Mouse (Mus musculus) activated CD4-positive, CD25-positive, alpha-beta regulatory T cell, adult 4 months (primary cell): ENCODE measurements around the gene Ubxn2a. TPM values are rescaled to one million over a fixed set of nuclear protein-coding genes. Genes with fewer than 3 reads are reported as not detected.
A peak's percentile ranks its signal among the peaks of the same experiment; 100 is the strongest.

Experiments
- ATAC-seq: one replicate; pipeline ENCODE4 v1.8.0; 2017
- polyA plus RNA-seq, 2 experiments: library from polyadenylated mRNA; unstranded; fragments of 100-300 nt; shearing (Covaris generic); gene quantifications; one replicate each; pipeline ENCODE4 v1.2.1; 2017

The Ubxn2a gene
- polyA plus RNA-seq, 2 experiments from 2014 or later, result 12.1 to 15.2 TPM

- ATAC-seq, result no peak
These were observed 29.2 kb downstream of the Ubxn2a start for GRCm38 (mm10) chr12:4878296-4878783.

- no peak for ATAC-seq
These were observed 31.9 kb downstream of the Ubxn2a start for GRCm38 (mm10) chr12:4875623-4876022.

GRCm38 (mm10) chr12:4874161-4874927, 33.2 kb downstream of the Ubxn2a start, which contains the start of gene Mfsd2b:
Gene Mfsd2b, minus strand, starts transcription at chr12:4874359.
- peak; percentile 93 for ATAC-seq

- ATAC-seq, result no peak
These were observed 34.0 kb downstream of the Ubxn2a start for GRCm38 (mm10) chr12:4873531-4873930.

GRCm38 (mm10) chr12:4872983-4873477, 34.5 kb downstream of the Ubxn2a start:
- no peak for ATAC-seq

- ATAC-seq, result no peak
These were observed 35.2 kb downstream of the Ubxn2a start for GRCm38 (mm10) chr12:4872273-4872672.

GRCm38 (mm10) chr12:4871260-4871659, 36.2 kb downstream of the Ubxn2a start:
- ATAC-seq, result no peak

- no peak for ATAC-seq
These were observed 38.6 kb downstream of the Ubxn2a start for GRCm38 (mm10) chr12:4868924-4869323.

- no peak for ATAC-seq
These were observed 43.2 kb downstream of the Ubxn2a start for GRCm38 (mm10) chr12:4864338-4864690.

GRCm38 (mm10) chr12:4863654-4864337, 43.7 kb downstream of the Ubxn2a start:
- ATAC-seq, result no peak

- no peak for ATAC-seq
These were observed 44.8 kb downstream of the Ubxn2a start for GRCm38 (mm10) chr12:4862672-4863071.

GRCm38 (mm10) chr12:4859241-4859914, 48.1 kb downstream of the Ubxn2a start:
- ATAC-seq, result no peak

GRCm38 (mm10) chr12:4856834-4857233, 50.7 kb downstream of the Ubxn2a start:
- no peak for ATAC-seq

- ATAC-seq, result no peak
These were observed 51.3 kb downstream of the Ubxn2a start for GRCm38 (mm10) chr12:4856160-4856559.

- ATAC-seq, result peak; percentile 47
These were observed 63.8 kb downstream of the Ubxn2a start for GRCm38 (mm10) chr12:4843741-4844140.

- peak; percentile 89 for ATAC-seq
These were observed 64.5 kb downstream of the Ubxn2a start, which contains the start of gene Wdcp for GRCm38 (mm10) chr12:4842890-4843597. Gene Wdcp, plus strand, starts transcription at chr12:4843303.

GRCm38 (mm10) chr12:4842456-4842855, 65.0 kb downstream of the Ubxn2a start:
- no peak for ATAC-seq

- no peak for ATAC-seq
These were observed 66.1 kb downstream of the Ubxn2a start, which contains the start of gene Fkbp1b for GRCm38 (mm10) chr12:4841392-4841887. Gene Fkbp1b, minus strand, starts transcription at chr12:4841591.

- no peak for ATAC-seq
These were observed 66.8 kb downstream of the Ubxn2a start for GRCm38 (mm10) chr12:4840741-4841140.

GRCm38 (mm10) chr12:4840010-4840409, 67.5 kb downstream of the Ubxn2a start:
- ATAC-seq, result no peak

GRCm38 (mm10) chr12:4836959-4837358, 70.5 kb downstream of the Ubxn2a start:
- ATAC-seq, result no peak
